Mouse (Mus musculus) limb, embryonic 10.5 days (tissue): ENCODE measurements around the gene Srbd1. TPM values are rescaled to one million over a fixed set of nuclear protein-coding genes. Genes with fewer than 3 reads are reported as not detected.

Experiments
- DNase-seq: peaks from one replicate; pipeline ENCODE4 v3.0.0-alpha.2; 2017; ENCODE audit warnings: low spot score
- H3K27ac ChIP-seq: fragments of 300-500 bp; sonication (generic); 2 replicates; pipeline ENCODE4 v1.5.1; 2016; ENCODE audit warnings: mild to moderate bottlenecking
- H3K27me3 ChIP-seq: fragments of 300-500 bp; sonication (generic); 2 replicates; pipeline ENCODE4 v1.6.1; 2016; ENCODE audit warnings: low read depth, mild to moderate bottlenecking; ENCODE audit not compliant: poor library complexity, severe bottlenecking
- H3K36me3 ChIP-seq: fragments of 300-500 bp; sonication (generic); 2 replicates; pipeline ENCODE4 v1.6.1; 2016; ENCODE audit warnings: mild to moderate bottlenecking, moderate library complexity
- H3K4me1 ChIP-seq: fragments of 300-500 bp; sonication (generic); 2 replicates; pipeline ENCODE4 v1.6.1; 2016
- H3K4me3 ChIP-seq: fragments of 300-500 bp; sonication (generic); 2 replicates; pipeline ENCODE4 v1.5.1; 2016; ENCODE audit warnings: mild to moderate bottlenecking, moderate library complexity
- H3K9me3 ChIP-seq: fragments of 300-500 bp; sonication (generic); replicated peaks from 2 replicates; pipeline ENCODE4 v1.6.1; 2016; ENCODE audit warnings: mild to moderate bottlenecking
- WGBS: fragments of 180-500 bp; shearing (Covaris S2); methylation state at CpG from one replicate; pipeline ENCODE4 v1.1.7; 2016; 5-methylcytosine and 5-hydroxymethylcytosine counted together
- polyA plus RNA-seq: library from polyadenylated mRNA; unstranded; fragments of >200 nt; fragmentation: Nextera tagmentation; extraction: Ambion mirVana; gene quantifications from 2 replicates; pipeline ENCODE4 v1.2.1, GENCODE M21; 2016

Gene Srbd1
- polyA plus RNA-seq, 1 experiment from 2014 or later: 24.5 TPM

GRCm38 (mm10) chr17:86024589-86024988, 120.4 kb downstream of the Srbd1 start:
- H3K36me3 ChIP-seq: peaks cover 5% of the 10 kb centered on the region; the same call in 1 of the 2 replicates
- peaks cover 28% of the 10 kb centered on the region; the same call in 1 of the 2 replicates for H3K27me3 ChIP-seq
- no peak for DNase-seq

GRCm38 (mm10) chr17:86022366-86022765, 122.6 kb downstream of the Srbd1 start:
- Histone ChIP-seq H3K27ac (no peak overlapping the region), H3K4me1 (peaks cover 13% of the 10 kb centered on the region), H3K4me3 (no peak overlapping the region), H3K9me3 (peaks cover 3% of the 10 kb centered on the region; the same call in 1 of the 2 replicates), H3K27me3 (peaks cover 23% of the 10 kb centered on the region; the same call in 1 of the 2 replicates), H3K36me3 (peaks cover 7% of the 10 kb centered on the region; the same call in 1 of the 2 replicates)
- DNase-seq: no peak
- WGBS: 31% methylated on average over 4 of the region's 4 CpGs

More at GRCm38 (mm10) chr17:86024589-86024988, 120.4 kb downstream of the Srbd1 start:
- 90% methylated on average over 3 of the region's 3 CpGs for WGBS
- no peak overlapping the region for H3K4me3 ChIP-seq
- no peak overlapping the region for H3K27ac ChIP-seq
- H3K4me1 ChIP-seq: peaks cover 13% of the 10 kb centered on the region
- no peaks in the 10 kb centered on the region for H3K9me3 ChIP-seq

GRCm38 (mm10) chr17:86021815-86022214, 123.2 kb downstream of the Srbd1 start:
- H3K27ac ChIP-seq: no peak overlapping the region

GRCm38 (mm10) chr17:86021231-86021630, 123.7 kb downstream of the Srbd1 start:
- H3K9me3 ChIP-seq: peaks cover 3% of the 10 kb centered on the region; the same call in 1 of the 2 replicates
- H3K4me3 ChIP-seq: no peak overlapping the region
- no peak overlapping the region for H3K27ac ChIP-seq
- H3K36me3 ChIP-seq: peaks cover 7% of the 10 kb centered on the region; the same call in 1 of the 2 replicates
- peaks cover 13% of the 10 kb centered on the region; the same call in 1 of the 2 replicates for H3K27me3 ChIP-seq
- 93% methylated on average over 5 of the region's 5 CpGs for WGBS
- H3K4me1 ChIP-seq: peaks cover 13% of the 10 kb centered on the region
- DNase-seq: no peak

More at GRCm38 (mm10) chr17:86021815-86022214, 123.2 kb downstream of the Srbd1 start:
- WGBS: 80% methylated on average over 1 of the region's 1 CpGs
- H3K27me3 ChIP-seq: peaks cover 18% of the 10 kb centered on the region; the same call in 1 of the 2 replicates
- H3K9me3 ChIP-seq: peaks cover 3% of the 10 kb centered on the region; the same call in 1 of the 2 replicates
- peaks cover 13% of the 10 kb centered on the region for H3K4me1 ChIP-seq
- H3K36me3 ChIP-seq: peaks cover 7% of the 10 kb centered on the region; the same call in 1 of the 2 replicates
- no peak overlapping the region for H3K4me3 ChIP-seq
- no peak for DNase-seq

GRCm38 (mm10) chr17:86019793-86020192, 125.2 kb downstream of the Srbd1 start:
- WGBS: 87% methylated on average over 1 of the region's 1 CpGs
- no peak overlapping the region for H3K4me3 ChIP-seq
- H3K27ac ChIP-seq: no peak overlapping the region
- peaks cover 3% of the 10 kb centered on the region; the same call in 1 of the 2 replicates for H3K9me3 ChIP-seq
- H3K27me3 ChIP-seq: peaks cover 8% of the 10 kb centered on the region; the same call in 1 of the 2 replicates
- peaks cover 20% of the 10 kb centered on the region for H3K4me1 ChIP-seq
- peaks cover 7% of the 10 kb centered on the region; the same call in 1 of the 2 replicates for H3K36me3 ChIP-seq
- DNase-seq: no peak

GRCm38 (mm10) chr17:86014246-86014645, 130.7 kb downstream of the Srbd1 start:
- Histone ChIP-seq H3K36me3 (no peaks in the 10 kb centered on the region), H3K27ac (no peak overlapping the region), H3K27me3 (no peaks in the 10 kb centered on the region), H3K4me3 (no peak overlapping the region), H3K9me3 (peaks cover 3% of the 10 kb centered on the region; the same call in 1 of the 2 replicates), H3K4me1 (peaks cover 10% of the 10 kb centered on the region; the same call in 1 of the 2 replicates)
- WGBS: 93% methylated on average over 4 of the region's 4 CpGs
- no peak for DNase-seq

- no peaks in the 10 kb centered on the region for H3K9me3 ChIP-seq
- no peak for DNase-seq
- H3K27me3 ChIP-seq: no peaks in the 10 kb centered on the region
- 90% methylated on average over 1 of the region's 1 CpGs for WGBS
- peaks cover 14% of the 10 kb centered on the region; the same call in 1 of the 2 replicates for H3K4me1 ChIP-seq
- no peak overlapping the region for H3K27ac ChIP-seq
- no peaks in the 10 kb centered on the region for H3K36me3 ChIP-seq
- no peak overlapping the region for H3K4me3 ChIP-seq
These were observed 132.4 kb downstream of the Srbd1 start for GRCm38 (mm10) chr17:86012576-86012975.

GRCm38 (mm10) chr17:86011849-86012248, 133.1 kb downstream of the Srbd1 start:
- no peak for DNase-seq
- WGBS: 90% methylated on average over 3 of the region's 3 CpGs
- no peak overlapping the region for H3K27ac ChIP-seq

GRCm38 (mm10) chr17:86008401-86008800, 136.6 kb downstream of the Srbd1 start:
- no peak overlapping the region for H3K27ac ChIP-seq
- DNase-seq: no peak
- no peaks in the 10 kb centered on the region for H3K27me3 ChIP-seq
- H3K4me1 ChIP-seq: peaks cover 4% of the 10 kb centered on the region; the same call in 1 of the 2 replicates
- H3K9me3 ChIP-seq: no peaks in the 10 kb centered on the region
- no peak overlapping the region for H3K4me3 ChIP-seq
- WGBS: 77% methylated on average over 10 of the region's 10 CpGs
- H3K36me3 ChIP-seq: no peaks in the 10 kb centered on the region

More at GRCm38 (mm10) chr17:86011849-86012248, 133.1 kb downstream of the Srbd1 start:
- no peaks in the 10 kb centered on the region for H3K27me3 ChIP-seq
- H3K4me1 ChIP-seq: peaks cover 14% of the 10 kb centered on the region; the same call in 1 of the 2 replicates
- H3K9me3 ChIP-seq: no peaks in the 10 kb centered on the region
- no peaks in the 10 kb centered on the region for H3K36me3 ChIP-seq
- H3K4me3 ChIP-seq: no peak overlapping the region

- Histone ChIP-seq H3K9me3 (no peaks in the 10 kb centered on the region), H3K27ac (no peak overlapping the region), H3K36me3 (peaks cover 36% of the 10 kb centered on the region), H3K4me3 (no peak overlapping the region), H3K27me3 (no peaks in the 10 kb centered on the region), H3K4me1 (no peaks in the 10 kb centered on the region)
- WGBS: 93% methylated on average over 6 of the region's 6 CpGs
- DNase-seq: no peak
These were observed 142.9 kb downstream of the Srbd1 start for GRCm38 (mm10) chr17:86002113-86002512.

GRCm38 (mm10) chr17:86001667-86002066, 143.3 kb downstream of the Srbd1 start:
- WGBS: 95% methylated on average over 5 of the region's 5 CpGs
- DNase-seq: no peak
- H3K9me3 ChIP-seq: no peaks in the 10 kb centered on the region
- no peaks in the 10 kb centered on the region for H3K4me1 ChIP-seq
- no peak overlapping the region for H3K4me3 ChIP-seq
- H3K27me3 ChIP-seq: no peaks in the 10 kb centered on the region
- no peak overlapping the region for H3K27ac ChIP-seq
- peaks cover 39% of the 10 kb centered on the region for H3K36me3 ChIP-seq

- DNase-seq: no peak
- H3K4me1 ChIP-seq: 0 out of 2 replicates have a peak, but pooled peaks cover 5% of the 10 kb centered on the region
- no peak overlapping the region for H3K27ac ChIP-seq
- H3K9me3 ChIP-seq: no peaks in the 10 kb centered on the region
- 90% methylated on average over 2 of the region's 2 CpGs for WGBS
- no peak overlapping the region for H3K4me3 ChIP-seq
- peaks cover 31% of the 10 kb centered on the region for H3K36me3 ChIP-seq
- H3K27me3 ChIP-seq: no peaks in the 10 kb centered on the region
These were observed 149.2 kb downstream of the Srbd1 start for GRCm38 (mm10) chr17:85995727-85996126.

GRCm38 (mm10) chr17:85995086-85995485, 149.9 kb downstream of the Srbd1 start:
- Histone ChIP-seq H3K4me3 (no peak overlapping the region), H3K9me3 (no peaks in the 10 kb centered on the region), H3K27ac (no peak overlapping the region), H3K36me3 (peaks cover 25% of the 10 kb centered on the region), H3K27me3 (no peaks in the 10 kb centered on the region), H3K4me1 (peaks cover 11% of the 10 kb centered on the region; the same call in 1 of the 2 replicates)
- no peak for DNase-seq
- WGBS: 90% methylated on average over 4 of the region's 4 CpGs
